Mouse (Mus musculus): ENCODE data around the gene Tfb1m. TPM values are rescaled to one million over a fixed set of nuclear protein-coding genes. Genes with fewer than 3 reads are reported as not detected.
A peak's percentile ranks its signal among the peaks of the same experiment; 100 is the strongest.

The Tfb1m gene
- polyA plus RNA-seq (2011; ENCODE audit: insufficient read length, low read depth, missing spikeins), result 7.9 and 10.7 TPM in 2 replicates

GRCm38 (mm10) chr17:3557331-3558311 lies at the start of gene Tfb1m:
Tfb1m (minus strand) TSS chr17:3557781.
- Histone ChIP-seq H3K4me1 (ENCODE audit: control insufficient read depth, insufficient read depth, low read length) (no peaks in the 10 kb centered on the region; the same call in 1 of the 2 replicates), H3K27ac (ENCODE audit: insufficient read depth, low read length) (peak within 1 kb of the TSS; percentile 72), H3K4me3 (ENCODE audit: insufficient read depth, low read length) (peak within 1 kb of the TSS; percentile 73)
- TF ChIP-seq POLR2A (IDR thresholded peaks at IDR 0.05; ENCODE audit: low read depth, low read length) (peak; percentile 67), CTCF (IDR thresholded peaks at IDR 0.05; ENCODE audit: borderline replicate concordance, insufficient read depth, low read length) (no peak)

- Histone ChIP-seq H3K27ac (ENCODE audit: insufficient read depth, low read length) (no peak overlapping the region), H3K4me3 (ENCODE audit: insufficient read depth, low read length) (no peak overlapping the region), H3K4me1 (ENCODE audit: control insufficient read depth, insufficient read depth, low read length) (no peaks in the 10 kb centered on the region; the same call in 1 of the 2 replicates)
- TF ChIP-seq CTCF (IDR thresholded peaks at IDR 0.05; ENCODE audit: borderline replicate concordance, insufficient read depth, low read length), result no peak
- TF ChIP-seq POLR2A (IDR thresholded peaks at IDR 0.05; ENCODE audit: low read depth, low read length), result no peak
Observed at GRCm38 (mm10) chr17:3602954-3603672, 45.5 kb upstream of the Tfb1m start.

- H3K4me1 ChIP-seq (ENCODE audit: control insufficient read depth, insufficient read depth, low read length), result peaks cover 3% of the 10 kb centered on the region; the same call in 1 of the 2 replicates
- H3K27ac ChIP-seq (ENCODE audit: insufficient read depth, low read length), result peak overlapping the region; percentile 53
- no peak overlapping the region for H3K4me3 ChIP-seq (ENCODE audit: insufficient read depth, low read length)
- TF ChIP-seq CTCF (IDR thresholded peaks at IDR 0.05; ENCODE audit: borderline replicate concordance, insufficient read depth, low read length) (no peak), POLR2A (IDR thresholded peaks at IDR 0.05; ENCODE audit: low read depth, low read length) (no peak)
Observed at GRCm38 (mm10) chr17:3598393-3598792, 40.8 kb upstream of the Tfb1m start.

GRCm38 (mm10) chr17:3597866-3598265 lies 40.3 kb upstream of the Tfb1m start:
- peaks cover 3% of the 10 kb centered on the region; the same call in 1 of the 2 replicates for H3K4me1 ChIP-seq (ENCODE audit: control insufficient read depth, insufficient read depth, low read length)
- no peak for TF ChIP-seq POLR2A (IDR thresholded peaks at IDR 0.05; ENCODE audit: low read depth, low read length)
- no peak for TF ChIP-seq CTCF (IDR thresholded peaks at IDR 0.05; ENCODE audit: borderline replicate concordance, insufficient read depth, low read length)
- H3K27ac ChIP-seq (ENCODE audit: insufficient read depth, low read length), result peak overlapping the region; percentile 98
- H3K4me3 ChIP-seq (ENCODE audit: insufficient read depth, low read length), result no peak overlapping the region

- H3K4me1 ChIP-seq (ENCODE audit: control insufficient read depth, insufficient read depth, low read length), result peaks cover 3% of the 10 kb centered on the region; the same call in 1 of the 2 replicates
- H3K4me3 ChIP-seq (ENCODE audit: insufficient read depth, low read length), result no peak overlapping the region
- no peak for TF ChIP-seq CTCF (IDR thresholded peaks at IDR 0.05; ENCODE audit: borderline replicate concordance, insufficient read depth, low read length)
- TF ChIP-seq POLR2A (IDR thresholded peaks at IDR 0.05; ENCODE audit: low read depth, low read length), result no peak
- H3K27ac ChIP-seq (ENCODE audit: insufficient read depth, low read length), result peak overlapping the region; percentile 98
Observed at GRCm38 (mm10) chr17:3597130-3597529, 39.5 kb upstream of the Tfb1m start.

GRCm38 (mm10) chr17:3570876-3571275 lies 13.3 kb upstream of the Tfb1m start:
- no peak overlapping the region for H3K27ac ChIP-seq (ENCODE audit: insufficient read depth, low read length)
- TF ChIP-seq POLR2A (IDR thresholded peaks at IDR 0.05; ENCODE audit: low read depth, low read length), result no peak
- TF ChIP-seq CTCF (IDR thresholded peaks at IDR 0.05; ENCODE audit: borderline replicate concordance, insufficient read depth, low read length), result peak; percentile 40; the same call in 1 of the 2 replicates
- H3K4me1 ChIP-seq (ENCODE audit: control insufficient read depth, insufficient read depth, low read length), result 0 out of 2 replicates have a peak, but pooled peaks cover 2% of the 10 kb centered on the region
- H3K4me3 ChIP-seq (ENCODE audit: insufficient read depth, low read length), result no peak overlapping the region

GRCm38 (mm10) chr17:3562405-3562804 lies 4.8 kb upstream of the Tfb1m start:
- no peak overlapping the region for H3K27ac ChIP-seq (ENCODE audit: insufficient read depth, low read length)
- TF ChIP-seq POLR2A (IDR thresholded peaks at IDR 0.05; ENCODE audit: low read depth, low read length) (no peak), CTCF (IDR thresholded peaks at IDR 0.05; ENCODE audit: borderline replicate concordance, insufficient read depth, low read length) (no peak)
- no peak overlapping the region for H3K4me3 ChIP-seq (ENCODE audit: insufficient read depth, low read length)
- no peaks in the 10 kb centered on the region for H3K4me1 ChIP-seq (ENCODE audit: control insufficient read depth, insufficient read depth, low read length)

- no peak for TF ChIP-seq POLR2A (IDR thresholded peaks at IDR 0.05; ENCODE audit: low read depth, low read length)
- TF ChIP-seq CTCF (IDR thresholded peaks at IDR 0.05; ENCODE audit: borderline replicate concordance, insufficient read depth, low read length), result no peak
- Histone ChIP-seq H3K27ac (ENCODE audit: insufficient read depth, low read length) (no peak overlapping the region), H3K4me1 (ENCODE audit: control insufficient read depth, insufficient read depth, low read length) (no peaks in the 10 kb centered on the region; the same call in 1 of the 2 replicates), H3K4me3 (ENCODE audit: insufficient read depth, low read length) (no peak overlapping the region)
Observed at GRCm38 (mm10) chr17:3560534-3560933, 3.0 kb upstream of the Tfb1m start.

GRCm38 (mm10) chr17:3558356-3558870 lies 832 bp upstream of the Tfb1m start:
- Histone ChIP-seq H3K4me1 (ENCODE audit: control insufficient read depth, insufficient read depth, low read length) (no peaks in the 10 kb centered on the region; the same call in 1 of the 2 replicates), H3K4me3 (ENCODE audit: insufficient read depth, low read length) (peak overlapping the region; percentile 47; the same call in 1 of the 2 replicates), H3K27ac (ENCODE audit: insufficient read depth, low read length) (peak overlapping the region; percentile 72)
- TF ChIP-seq POLR2A (IDR thresholded peaks at IDR 0.05; ENCODE audit: low read depth, low read length), result no peak
- no peak for TF ChIP-seq CTCF (IDR thresholded peaks at IDR 0.05; ENCODE audit: borderline replicate concordance, insufficient read depth, low read length)

All from embryonic fibroblast, embryonic 13.5 days (primary cell).